Mouse (Mus musculus): ENCODE data around the gene Pdx1.

Pdx1 gene

GRCm38 (mm10) chr5:147284365-147284764, 14.6 kb downstream of the Pdx1 start:
- DNase-seq (ENCODE audit: low spot score) = no peak

- DNase-seq (ENCODE audit: low spot score) = no peak
Measured at GRCm38 (mm10) chr5:147291764-147292505, 22.2 kb downstream of the Pdx1 start.

GRCm38 (mm10) chr5:147292506-147293120, 22.9 kb downstream of the Pdx1 start:
- no peak for DNase-seq (ENCODE audit: low spot score)

- DNase-seq (ENCODE audit: low spot score) = no peak
Measured at GRCm38 (mm10) chr5:147293127-147293910, 23.6 kb downstream of the Pdx1 start.

GRCm38 (mm10) chr5:147294121-147294520, 24.4 kb downstream of the Pdx1 start:
- DNase-seq (ENCODE audit: low spot score) = no peak

- DNase-seq (ENCODE audit: low spot score) = no peak
Measured at GRCm38 (mm10) chr5:147297249-147297648, 27.5 kb downstream of the Pdx1 start.

- no peak for DNase-seq (ENCODE audit: low spot score)
Measured at GRCm38 (mm10) chr5:147299255-147300000, 29.7 kb downstream of the Pdx1 start.

- no peak for DNase-seq (ENCODE audit: low spot score)
Measured at GRCm38 (mm10) chr5:147300001-147300363, 30.2 kb downstream of the Pdx1 start.

- DNase-seq (ENCODE audit: low spot score) = no peak
Measured at GRCm38 (mm10) chr5:147300917-147301780, 31.4 kb downstream of the Pdx1 start.

GRCm38 (mm10) chr5:147301781-147302070, 32.0 kb downstream of the Pdx1 start:
- DNase-seq (ENCODE audit: low spot score) = no peak

- no peak for DNase-seq (ENCODE audit: low spot score)
Measured at GRCm38 (mm10) chr5:147302141-147302540, 32.4 kb downstream of the Pdx1 start.

GRCm38 (mm10) chr5:147302746-147303400, 33.1 kb downstream of the Pdx1 start:
- DNase-seq (ENCODE audit: low spot score) = no peak

GRCm38 (mm10) chr5:147304276-147305155, 34.8 kb downstream of the Pdx1 start:
- no peak for DNase-seq (ENCODE audit: low spot score)

GRCm38 (mm10) chr5:147305166-147305565, 35.4 kb downstream of the Pdx1 start:
- no peak for DNase-seq (ENCODE audit: low spot score)

GRCm38 (mm10) chr5:147305856-147306637, 36.3 kb downstream of the Pdx1 start:
- DNase-seq (ENCODE audit: low spot score) = no peak

GRCm38 (mm10) chr5:147306638-147307397, 37.1 kb downstream of the Pdx1 start, which contains the start of gene Cdx2:
TSS of gene Cdx2 (minus strand) at chr5:147307270.
- DNase-seq (ENCODE audit: low spot score) = no peak

GRCm38 (mm10) chr5:147307398-147307785, 37.6 kb downstream of the Pdx1 start:
- no peak for DNase-seq (ENCODE audit: low spot score)

- no peak for DNase-seq (ENCODE audit: low spot score)
Measured at GRCm38 (mm10) chr5:147308451-147308850, 38.7 kb downstream of the Pdx1 start.

All from ovary, adult 18-20 months (tissue).